In the genomic region with DNA sequence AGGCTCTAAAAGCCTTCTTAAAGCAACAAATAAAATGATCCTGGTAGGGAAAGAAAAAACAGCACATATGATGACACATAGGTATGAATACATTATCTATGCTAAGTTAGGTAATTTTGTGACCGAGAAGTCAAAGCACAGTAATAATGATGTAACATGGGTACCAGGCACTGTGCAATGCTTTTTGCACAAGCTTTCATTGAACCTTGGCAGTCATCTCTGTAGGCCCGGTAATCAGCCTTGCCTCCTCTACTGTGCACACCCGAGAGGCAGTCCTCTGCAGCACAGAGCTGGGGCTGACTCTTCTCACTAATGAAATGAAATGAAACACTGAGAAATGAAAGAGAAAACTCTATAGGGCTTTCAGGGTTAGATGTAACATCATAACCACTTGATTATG, we compare ENCODE assay signal across 17 mouse cellular contexts.
"Had no signal": no experiment of that assay in that cellular context is flagged by ENCODE, and none has a peak within 500 bp of the region (broad histone marks: within the 10 kb centered on the region; RNA-seq: fewer than 3 reads in every experiment).

No protein-coding gene starts in this region.

- ATAC-seq: lung, postnatal 0 days; midbrain, embryonic 13.5 days; midbrain, embryonic 15.5 days had no signal

- H3K4me3 ChIP-seq: lung, embryonic 15.5 days; megakaryocyte, embryonic 14.5 days; midbrain, embryonic 13.5 days; midbrain, embryonic 15.5 days; neural tube, embryonic 12.5 days; stomach, embryonic 15.5 days had no signal

- H3K4me2 ChIP-seq: lung, embryonic 15.5 days; midbrain, embryonic 11.5 days; midbrain, embryonic 13.5 days; midbrain, embryonic 15.5 days; neural tube, embryonic 12.5 days; stomach, embryonic 15.5 days had no signal

- H3K27me3 ChIP-seq: lung, embryonic 15.5 days; megakaryocyte, embryonic 14.5 days; midbrain, embryonic 13.5 days; midbrain, embryonic 15.5 days; neural tube, embryonic 12.5 days; stomach, embryonic 15.5 days had no signal

- H3K4me1 ChIP-seq: megakaryocyte, embryonic 14.5 days; midbrain, embryonic 13.5 days; midbrain, embryonic 15.5 days; neural tube, embryonic 12.5 days; stomach, embryonic 15.5 days had no signal

- H3K36me3 ChIP-seq: lung, embryonic 15.5 days; midbrain, embryonic 13.5 days; midbrain, embryonic 15.5 days; neural tube, embryonic 12.5 days; stomach, embryonic 15.5 days had no signal

- DNase-seq: lung, adult 2 months; lung, postnatal 14 days; lung, postnatal 36 days; right cerebral cortex, postnatal 14 days; thymus, adult 2 months; thymus, postnatal 25 days; thymus, postnatal 4 days had no signal

- H3K9me3 ChIP-seq: lung, embryonic 15.5 days; midbrain, embryonic 13.5 days; midbrain, embryonic 15.5 days; neural tube, embryonic 12.5 days; stomach, embryonic 15.5 days had no signal

- H3K27ac ChIP-seq: lung, embryonic 15.5 days; macrophage; midbrain, embryonic 13.5 days; midbrain, embryonic 15.5 days; neural tube, embryonic 12.5 days; stomach, embryonic 15.5 days; stomach, postnatal 0 days had no signal

- H3K9ac ChIP-seq: lung, embryonic 15.5 days; midbrain, embryonic 13.5 days; midbrain, embryonic 15.5 days; neural tube, embryonic 12.5 days; stomach, embryonic 15.5 days had no signal
